Mouse (Mus musculus) stomach, embryonic 16.5 days (tissue): ENCODE data around the gene Ebf4. TPM values are rescaled to one million over a fixed set of nuclear protein-coding genes. Genes with fewer than 3 reads are reported as not detected.

Experiments
- ATAC-seq: fragments of 200-750 bp; cut with Nextera tagmentation; 2 replicates; pipeline ENCODE4 v1.8.0; 2017; ENCODE audit warnings: moderate number of reproducible peaks, moderate TSS enrichment; ENCODE audit not compliant: insufficient read depth, low FRiP score
- H3K27ac ChIP-seq: fragments of 300-500 bp; sonication (generic); 2 replicates; pipeline ENCODE4 v1.5.1; 2014; ENCODE audit warnings: low read length
- H3K27me3 ChIP-seq: fragments of 300-500 bp; sonication (generic); 2 replicates; pipeline ENCODE4 v1.6.1; 2014; ENCODE audit warnings: low read length, control low read depth, mixed read lengths; ENCODE audit not compliant: control insufficient read depth, insufficient read depth
- H3K36me3 ChIP-seq: fragments of 300-500 bp; sonication (generic); 2 replicates; pipeline ENCODE4 v1.6.1; 2014; ENCODE audit warnings: low read length; ENCODE audit not compliant: control insufficient read depth, insufficient read depth
- H3K4me1 ChIP-seq: fragments of 300-500 bp; sonication (generic); 2 replicates; pipeline ENCODE4 v1.6.1; 2014; ENCODE audit warnings: low read length, control low read depth, mixed read lengths; ENCODE audit not compliant: control insufficient read depth, insufficient read depth
- H3K4me2 ChIP-seq: fragments of 300-500 bp; sonication (generic); 2 replicates; pipeline ENCODE4 v1.6.1; 2014; ENCODE audit warnings: low read depth, low read length, mixed read lengths
- H3K4me3 ChIP-seq: fragments of 300-500 bp; sonication (generic); replicated peaks from 2 replicates; pipeline ENCODE4 v1.5.1; 2014; ENCODE audit warnings: mild to moderate bottlenecking, low read length
- H3K9ac ChIP-seq: fragments of 300-500 bp; sonication (generic); 2 replicates; pipeline ENCODE4 v1.6.1; 2014; ENCODE audit warnings: low read length
- H3K9me3 ChIP-seq: fragments of 300-500 bp; sonication (generic); replicated peaks from 2 replicates; pipeline ENCODE4 v1.6.1; 2016; ENCODE audit warnings: low read length, control low read depth; ENCODE audit not compliant: control insufficient read depth
- WGBS: fragments of 180-500 bp; shearing (Covaris S2); extraction: QIAGEN DNeasy Blood & Tissue Kit; methylation state at CpG from one replicate; pipeline ENCODE4 v1.1.7; 2014; 5-methylcytosine and 5-hydroxymethylcytosine counted together
- polyA plus RNA-seq: library from polyadenylated mRNA; unstranded; fragments of >200 nt; fragmentation: Nextera tagmentation; extraction: Ambion mirVana; gene quantifications from 2 replicates; pipeline ENCODE4 v1.2.1, GENCODE M21; 2015

The Ebf4 gene
- 1.4 and 2.1 TPM in 2 replicates for polyA plus RNA-seq

GRCm38 (mm10) chr2:130294936-130295277 is at the start of gene Ebf4:
TSS of gene Ebf4 (plus strand) at chr2:130295169.
- Histone ChIP-seq H3K4me2 (peak within 1 kb of the TSS; percentile 73), H3K9me3 (no peaks in the 10 kb centered on the region), H3K4me3 (peak within 1 kb of the TSS; percentile 68), H3K4me1 (peaks cover 15% of the 10 kb centered on the region; the same call in 1 of the 2 replicates), H3K27ac (0 out of 2 replicates have a peak within 1 kb of the TSS, but pooled peaks have one; percentile 44), H3K9ac (peak within 1 kb of the TSS; percentile 88), H3K27me3 (0 out of 2 replicates have a peak, but pooled peaks cover 8% of the 10 kb centered on the region), H3K36me3 (no peaks in the 10 kb centered on the region)
- WGBS: 3% methylated on average over 21 of the region's 39 CpGs
- peak; percentile 84 for ATAC-seq

DNA sequence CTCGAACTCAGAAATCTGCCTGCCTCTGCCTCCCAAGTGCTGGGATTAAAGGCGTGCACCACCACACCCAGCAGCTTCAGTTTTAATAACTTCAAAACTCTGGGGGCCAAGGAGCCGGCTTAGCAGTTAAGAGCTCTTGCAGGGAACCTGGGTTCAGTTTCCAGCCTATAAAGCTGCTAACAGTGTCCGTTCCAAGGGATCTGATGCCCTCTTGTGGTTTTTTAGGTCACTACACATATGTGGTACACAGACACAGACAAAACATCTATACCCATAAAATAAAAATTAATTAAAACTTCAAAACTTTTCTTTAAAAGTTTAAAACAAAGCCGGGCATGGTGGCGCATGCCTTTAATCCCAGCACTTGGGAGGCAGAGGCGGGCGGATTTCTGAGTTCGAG is 48.1 kb upstream of the Ebf4 start:
- Histone ChIP-seq H3K9me3 (0 out of 2 replicates have a peak, but pooled peaks cover 2% of the 10 kb centered on the region), H3K4me2 (no peak overlapping the region), H3K4me1 (no peaks in the 10 kb centered on the region), H3K27ac (no peak overlapping the region), H3K36me3 (no peaks in the 10 kb centered on the region), H3K27me3 (no peaks in the 10 kb centered on the region), H3K4me3 (no peak overlapping the region), H3K9ac (no peak overlapping the region)
- WGBS: 43% methylated on average over 9 of the region's 9 CpGs
- no peak for ATAC-seq

DNA sequence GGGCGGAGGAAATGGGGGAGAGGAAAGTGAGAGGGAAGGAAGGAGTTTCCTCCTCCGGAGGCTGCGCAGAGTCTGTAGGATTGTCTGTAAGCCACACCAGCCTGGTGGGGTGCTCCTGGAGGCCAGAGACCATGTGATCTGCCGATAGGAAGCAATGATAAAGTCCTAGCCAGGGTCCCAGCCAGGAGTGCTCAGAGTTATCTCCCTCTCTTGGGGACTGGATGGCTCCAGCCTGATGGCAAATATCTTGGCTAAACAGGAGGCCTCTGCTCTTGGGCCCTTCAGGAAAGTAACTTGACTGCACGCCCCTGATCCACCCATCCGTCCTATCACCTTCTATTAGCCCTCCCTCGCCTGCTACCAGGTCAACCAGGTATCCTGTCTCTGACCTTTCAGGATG is 46.7 kb upstream of the Ebf4 start:
- no peaks in the 10 kb centered on the region for H3K27me3 ChIP-seq
- no peaks in the 10 kb centered on the region for H3K36me3 ChIP-seq
- H3K9me3 ChIP-seq: 0 out of 2 replicates have a peak, but pooled peaks cover 2% of the 10 kb centered on the region
- 66% methylated on average over 7 of the region's 7 CpGs for WGBS
- no peak overlapping the region for H3K9ac ChIP-seq
- no peak for ATAC-seq
- H3K4me2 ChIP-seq: no peak overlapping the region
- H3K4me3 ChIP-seq: no peak overlapping the region
- no peak overlapping the region for H3K27ac ChIP-seq
- H3K4me1 ChIP-seq: no peaks in the 10 kb centered on the region

DNA sequence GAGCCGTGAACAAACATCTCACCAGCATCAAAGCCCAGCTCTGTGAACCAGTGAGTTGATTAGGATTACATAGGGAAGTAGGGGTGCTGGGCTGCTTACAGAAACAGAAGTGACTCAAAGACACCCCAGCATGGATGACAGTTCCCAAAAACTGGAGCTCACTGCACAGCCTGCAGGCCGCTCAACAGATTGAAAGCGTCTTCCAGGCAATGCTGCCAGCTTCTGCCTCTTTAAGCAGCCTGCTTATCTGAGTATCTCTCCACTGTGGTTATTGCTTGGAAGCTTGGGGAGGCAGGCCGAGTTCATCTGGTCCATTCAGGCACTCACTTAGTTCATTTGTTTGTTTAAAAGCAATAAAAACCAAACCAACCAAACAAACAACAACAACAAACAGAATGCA is 38.2 kb upstream of the Ebf4 start:
- Histone ChIP-seq H3K27ac (no peak overlapping the region), H3K4me3 (no peak overlapping the region), H3K9me3 (no peaks in the 10 kb centered on the region), H3K27me3 (no peaks in the 10 kb centered on the region), H3K9ac (no peak overlapping the region), H3K36me3 (no peaks in the 10 kb centered on the region), H3K4me2 (no peak overlapping the region), H3K4me1 (no peaks in the 10 kb centered on the region)
- 77% methylated on average over 4 of the region's 4 CpGs for WGBS
- no peak for ATAC-seq

GRCm38 (mm10) chr2:130260822-130261221 is 34.1 kb upstream of the Ebf4 start:
- Histone ChIP-seq H3K4me3 (no peak overlapping the region), H3K9ac (no peak overlapping the region), H3K27me3 (no peaks in the 10 kb centered on the region), H3K27ac (no peak overlapping the region), H3K4me1 (no peaks in the 10 kb centered on the region), H3K4me2 (no peak overlapping the region), H3K9me3 (no peaks in the 10 kb centered on the region), H3K36me3 (no peaks in the 10 kb centered on the region)
- no peak for ATAC-seq
- 83% methylated on average over 4 of the region's 4 CpGs for WGBS

DNA sequence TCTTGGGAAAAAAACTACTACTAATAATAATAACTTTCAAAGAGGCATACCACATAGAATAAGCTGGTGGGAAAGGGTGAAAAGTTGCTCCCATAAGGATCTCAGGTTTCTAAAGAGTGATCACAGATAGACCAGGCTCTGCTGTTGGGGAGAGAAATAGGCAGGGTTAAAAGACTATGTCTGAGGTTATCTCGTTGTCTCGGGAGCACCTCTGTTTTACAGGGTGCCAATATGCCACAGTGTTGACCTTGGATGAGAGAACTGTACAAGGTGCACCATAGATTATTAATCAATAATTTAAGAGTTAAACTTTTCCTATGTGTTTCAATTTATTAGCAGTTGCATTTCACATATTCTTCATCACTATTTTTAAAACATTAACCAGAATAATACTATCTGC is 33.1 kb upstream of the Ebf4 start:
- Histone ChIP-seq H3K9ac (no peak overlapping the region), H3K4me1 (no peaks in the 10 kb centered on the region), H3K36me3 (no peaks in the 10 kb centered on the region), H3K9me3 (no peaks in the 10 kb centered on the region), H3K27ac (no peak overlapping the region), H3K4me2 (no peak overlapping the region), H3K27me3 (no peaks in the 10 kb centered on the region), H3K4me3 (no peak overlapping the region)
- no peak for ATAC-seq
- WGBS: 70% methylated on average over 2 of the region's 2 CpGs

DNA sequence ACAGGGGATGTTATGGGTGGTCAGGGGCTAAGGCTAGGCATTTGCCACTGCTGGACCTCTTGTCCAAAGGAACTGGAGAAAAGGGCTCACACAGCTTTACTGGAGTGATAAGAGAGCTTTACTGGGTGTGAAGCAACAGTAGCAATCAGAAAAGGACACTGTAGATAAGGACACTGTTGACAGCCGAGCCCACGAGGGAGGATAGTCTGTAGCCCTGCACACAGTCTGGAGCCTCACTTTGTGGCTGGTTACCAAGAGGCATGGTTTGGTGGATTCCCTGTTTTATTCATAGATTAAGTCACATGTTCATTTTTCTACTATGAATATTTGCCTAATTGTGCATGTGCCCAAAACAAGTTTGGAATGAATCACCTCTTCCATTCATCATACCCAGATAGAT is 32.6 kb upstream of the Ebf4 start:
- no peak for ATAC-seq
- H3K4me2 ChIP-seq: no peak overlapping the region
- WGBS: 33% methylated on average over 2 of the region's 2 CpGs
- no peak overlapping the region for H3K4me3 ChIP-seq
- H3K9ac ChIP-seq: no peak overlapping the region
- no peaks in the 10 kb centered on the region for H3K36me3 ChIP-seq
- H3K9me3 ChIP-seq: no peaks in the 10 kb centered on the region
- H3K4me1 ChIP-seq: no peaks in the 10 kb centered on the region
- no peak overlapping the region for H3K27ac ChIP-seq
- no peaks in the 10 kb centered on the region for H3K27me3 ChIP-seq

GRCm38 (mm10) chr2:130265520-130265919 is 29.4 kb upstream of the Ebf4 start:
- H3K36me3 ChIP-seq: no peaks in the 10 kb centered on the region
- 67% methylated on average over 1 of the region's 1 CpGs for WGBS
- H3K9ac ChIP-seq: no peak overlapping the region
- no peak for ATAC-seq
- H3K27ac ChIP-seq: no peak overlapping the region
- no peak overlapping the region for H3K4me2 ChIP-seq
- H3K9me3 ChIP-seq: no peaks in the 10 kb centered on the region
- H3K4me1 ChIP-seq: no peaks in the 10 kb centered on the region
- no peak overlapping the region for H3K4me3 ChIP-seq
- no peaks in the 10 kb centered on the region for H3K27me3 ChIP-seq

- no peaks in the 10 kb centered on the region for H3K27me3 ChIP-seq
- no peak for ATAC-seq
- H3K4me2 ChIP-seq: no peak overlapping the region
- H3K9ac ChIP-seq: no peak overlapping the region
- H3K4me3 ChIP-seq: no peak overlapping the region
- H3K36me3 ChIP-seq: no peaks in the 10 kb centered on the region
- H3K27ac ChIP-seq: no peak overlapping the region
- no peaks in the 10 kb centered on the region for H3K4me1 ChIP-seq
- 68% methylated on average over 7 of the region's 7 CpGs for WGBS
- no peaks in the 10 kb centered on the region for H3K9me3 ChIP-seq
These were observed 26.9 kb upstream of the Ebf4 start for GRCm38 (mm10) chr2:130268074-130268473.

DNA sequence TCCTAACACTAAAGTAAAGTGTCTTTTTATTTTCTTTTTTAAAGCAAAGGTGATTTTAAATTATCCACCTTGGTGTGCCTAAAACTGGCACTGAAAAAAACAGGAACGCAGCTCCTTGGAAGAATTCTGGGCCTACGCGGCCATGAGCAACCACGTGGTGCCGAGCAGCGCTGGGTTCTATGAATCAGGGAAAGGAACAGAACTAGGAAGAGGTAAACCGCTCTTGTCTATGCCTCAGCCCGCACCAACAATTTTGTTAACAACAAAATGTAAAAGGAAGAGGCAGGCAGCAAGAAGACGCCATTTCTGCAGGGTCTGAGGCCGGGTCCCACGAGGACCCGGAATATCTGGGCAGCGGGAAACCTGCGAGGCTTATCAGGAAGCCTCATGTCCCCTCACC is 21.2 kb upstream of the Ebf4 start:
- no peaks in the 10 kb centered on the region for H3K9me3 ChIP-seq
- peak overlapping the region; percentile 88 for H3K9ac ChIP-seq
- WGBS: 3% methylated on average over 14 of the region's 14 CpGs
- H3K27ac ChIP-seq: peak overlapping the region; percentile 78; the same call in 1 of the 2 replicates
- H3K4me3 ChIP-seq: peak overlapping the region; percentile 72
- H3K4me1 ChIP-seq: peaks cover 22% of the 10 kb centered on the region
- ATAC-seq: no peak
- peaks cover 23% of the 10 kb centered on the region for H3K36me3 ChIP-seq
- H3K4me2 ChIP-seq: peak overlapping the region; percentile 91
- no peaks in the 10 kb centered on the region for H3K27me3 ChIP-seq
